Mouse (Mus musculus): Measurements from ENCODE around the gene Asb17.

The Asb17 gene

GRCm38 (mm10) chr3:153888141-153888540 lies 44.1 kb downstream of the Asb17 start:
- DNase-seq (ENCODE audit: low spot score in 2 of 2): no peak

DNA sequence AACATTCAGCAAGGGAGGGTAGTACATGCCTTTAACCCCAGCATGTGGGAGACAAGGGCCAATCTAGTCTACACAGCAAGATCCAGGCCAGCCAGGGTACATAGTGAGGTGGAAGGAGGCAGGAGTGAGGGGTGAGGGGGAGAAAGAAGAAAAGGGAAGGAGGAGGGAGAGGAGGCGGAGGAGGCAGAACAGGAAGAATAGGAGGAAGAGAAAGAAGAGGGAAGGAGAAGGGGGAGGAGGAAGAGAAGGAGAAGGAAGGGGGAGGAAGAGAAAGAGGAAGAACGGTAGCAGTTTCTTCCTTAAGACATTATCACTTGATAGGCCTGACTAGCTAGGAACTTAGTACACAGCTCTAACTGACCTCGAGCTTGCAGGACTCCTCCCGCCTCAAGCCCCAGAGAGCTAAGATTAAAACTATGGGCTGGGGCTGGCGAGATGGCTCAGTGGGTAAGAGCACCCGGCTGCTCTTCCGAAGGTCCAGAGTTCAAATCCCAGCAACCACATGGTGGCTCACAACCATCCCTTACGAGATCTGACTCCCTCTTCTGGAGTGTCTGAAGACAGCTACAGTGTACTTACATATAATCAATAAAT lies 45.3 kb downstream of the Asb17 start:
- DNase-seq (ENCODE audit: low spot score in 2 of 2): no peak

GRCm38 (mm10) chr3:153895454-153895853 lies 51.4 kb downstream of the Asb17 start:
- DNase-seq (ENCODE audit: low spot score in 2 of 2): peak; percentile 81 to 83

GRCm38 (mm10) chr3:153897216-153897615 lies 53.2 kb downstream of the Asb17 start:
- peak; percentile 25 to 29 for DNase-seq (ENCODE audit: low spot score in 2 of 2)

GRCm38 (mm10) chr3:153901904-153902303 lies 57.9 kb downstream of the Asb17 start:
- peak in 1 of 2 experiments; percentile 7 for DNase-seq (ENCODE audit: low spot score in 2 of 2)

- no peak for DNase-seq (ENCODE audit: low spot score in 2 of 2)
Measured at GRCm38 (mm10) chr3:153902595-153902994, 58.6 kb downstream of the Asb17 start.

GRCm38 (mm10) chr3:153904586-153904985 lies 60.6 kb downstream of the Asb17 start:
- DNase-seq (ENCODE audit: low spot score in 2 of 2): peak in 1 of 2 experiments; percentile 33
